Mouse (Mus musculus) midbrain, postnatal 0 days (tissue): ENCODE measurements around the gene Cacna2d4. TPM values are rescaled to one million over a fixed set of nuclear protein-coding genes. Genes with fewer than 3 reads are reported as not detected.

ENCODE experiments used
- ATAC-seq: fragments of 200-750 bp; cut with Nextera tagmentation; 2 replicates; pipeline ENCODE4 v1.8.0; 2017; ENCODE audit warnings: moderate number of reproducible peaks, mild to moderate bottlenecking, moderate TSS enrichment, moderate library complexity; ENCODE audit not compliant: low FRiP score
- DNase-seq: peaks from one replicate; pipeline ENCODE4 v3.0.0-alpha.2; 2015; ENCODE audit warnings: low spot score
- H3K27ac ChIP-seq: fragments of 300-500 bp; sonication (generic); 2 replicates; pipeline ENCODE4 v1.5.1; 2014; ENCODE audit warnings: low read depth, mild to moderate bottlenecking, low read length, mixed read lengths
- H3K27me3 ChIP-seq: fragments of 300-500 bp; sonication (generic); 2 replicates; pipeline ENCODE4 v1.6.1; 2014; ENCODE audit warnings: low read length, control low read depth, mixed read lengths; ENCODE audit not compliant: insufficient read depth
- H3K36me3 ChIP-seq: fragments of 300-500 bp; sonication (generic); 2 replicates; pipeline ENCODE4 v1.6.1; 2014; ENCODE audit warnings: low read length, control low read depth, mixed read lengths; ENCODE audit not compliant: insufficient read depth
- H3K4me1 ChIP-seq: fragments of 300-500 bp; sonication (generic); 2 replicates; pipeline ENCODE4 v1.6.1; 2014; ENCODE audit warnings: mild to moderate bottlenecking, control low read depth, antibody characterized with exemption, low read length, mixed read lengths; ENCODE audit not compliant: insufficient read depth
- H3K4me2 ChIP-seq: fragments of 300-500 bp; sonication (generic); 2 replicates; pipeline ENCODE4 v1.6.1; 2014; ENCODE audit warnings: low read depth, mild to moderate bottlenecking, low read length, mixed read lengths; ENCODE audit not compliant: poor library complexity, severe bottlenecking
- H3K4me3 ChIP-seq: fragments of 300-500 bp; sonication (generic); 2 replicates; pipeline ENCODE4 v1.5.1; 2014; ENCODE audit warnings: low read depth, mild to moderate bottlenecking, low read length, moderate library complexity
- H3K9ac ChIP-seq: fragments of 300-500 bp; sonication (generic); replicated peaks from 2 replicates; pipeline ENCODE4 v1.6.1; 2014; ENCODE audit warnings: mild to moderate bottlenecking, low read length, moderate library complexity, mixed read lengths; ENCODE audit not compliant: poor library complexity, severe bottlenecking
- H3K9me3 ChIP-seq: fragments of 300-500 bp; sonication (generic); 2 replicates; pipeline ENCODE4 v1.6.1; 2016; ENCODE audit warnings: low read length, control low read depth
- CTCF ChIP-seq: IDR thresholded peaks from 2 replicates; pipeline ENCODE4 v1.5.1; 2016; ENCODE audit warnings: antibody characterized with exemption, mild to moderate bottlenecking
- WGBS: fragments of 180-500 bp; shearing (Covaris S2); extraction: QIAGEN DNeasy Blood & Tissue Kit; methylation state at CpG from one replicate; pipeline ENCODE4 v1.1.7; 2014; 5-methylcytosine and 5-hydroxymethylcytosine counted together
- polyA plus RNA-seq: library from polyadenylated mRNA; unstranded; fragments of >200 nt; fragmentation: Nextera tagmentation; extraction: Ambion mirVana; gene quantifications from 2 replicates; pipeline ENCODE4 v1.2.1, GENCODE M21; 2015
- total RNA-seq: library from RNA; depleted of rRNA; stranded (reverse); fragments of >200 nt; gene quantifications from 2 replicates; pipeline ENCODE4 v1.2.3, GENCODE M21; 2014

Cacna2d4 gene
- total and polyA plus RNA-seq, 2 experiments from 2014 or later, result 0.74 to 0.77 TPM

GRCm38 (mm10) chr6:119237427-119237989, 1.2 kb downstream of the Cacna2d4 start:
- H3K9me3 ChIP-seq, result no peaks in the 10 kb centered on the region
- ATAC-seq (peak; percentile 87), DNase-seq (peak; percentile 91)
- 43% methylated on average over 8 of the region's 8 CpGs for WGBS
- 0 out of 2 replicates have a peak overlapping the region, but pooled peaks have one; percentile 13 for H3K9ac ChIP-seq
- no peak overlapping the region for H3K4me2 ChIP-seq
- no peaks in the 10 kb centered on the region for H3K36me3 ChIP-seq
- no peak overlapping the region for H3K4me3 ChIP-seq
- peak overlapping the region; percentile 57; the same call in 1 of the 2 replicates for H3K27ac ChIP-seq
- TF ChIP-seq CTCF, result peak; percentile 23
- 0 out of 2 replicates have a peak, but pooled peaks cover 4% of the 10 kb centered on the region for H3K4me1 ChIP-seq
- H3K27me3 ChIP-seq, result no peaks in the 10 kb centered on the region

DNA sequence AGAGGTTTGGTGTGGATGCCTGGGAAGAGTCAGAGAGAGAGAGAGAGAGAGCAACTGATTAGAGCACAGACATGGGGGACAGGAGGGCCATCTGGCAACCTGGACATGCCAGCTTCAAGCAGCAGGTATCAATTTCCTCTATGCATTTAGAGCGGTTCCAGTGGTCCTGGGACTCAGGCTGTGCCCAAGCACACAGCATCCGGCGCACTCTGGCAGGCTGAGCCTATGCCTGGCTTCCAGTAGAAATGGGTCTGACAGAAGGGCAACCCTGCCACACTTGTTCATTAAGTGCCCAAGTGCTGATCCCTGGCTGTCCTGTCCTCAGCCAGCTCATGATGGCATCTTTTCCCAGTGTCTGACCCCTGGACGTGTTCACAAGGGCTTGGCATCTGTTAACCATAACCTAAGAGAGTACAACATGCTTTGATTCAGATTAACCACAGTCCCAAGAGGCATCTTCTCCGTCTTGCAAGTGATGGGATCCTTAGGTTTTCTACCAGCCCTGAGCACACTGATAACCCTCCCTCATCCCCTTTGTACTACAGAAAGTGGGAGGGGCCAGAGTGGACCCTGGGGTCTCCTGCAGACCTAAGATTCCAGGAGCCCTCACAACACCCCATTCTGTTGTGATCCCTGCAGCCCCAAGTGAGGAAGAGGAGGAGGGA, 3.1 kb downstream of the Cacna2d4 start:
- no peak overlapping the region for H3K4me3 ChIP-seq
- no peak overlapping the region for H3K9ac ChIP-seq
- DNase-seq, result peak; percentile 32
- H3K36me3 ChIP-seq, result no peaks in the 10 kb centered on the region
- no peak for TF ChIP-seq CTCF
- 85% methylated on average over 5 of the region's 5 CpGs for WGBS
- no peaks in the 10 kb centered on the region for H3K27me3 ChIP-seq
- H3K4me1 ChIP-seq, result 0 out of 2 replicates have a peak, but pooled peaks cover 4% of the 10 kb centered on the region
- no peak for ATAC-seq
- no peaks in the 10 kb centered on the region for H3K9me3 ChIP-seq
- no peak overlapping the region for H3K4me2 ChIP-seq
- H3K27ac ChIP-seq, result no peak overlapping the region

DNA sequence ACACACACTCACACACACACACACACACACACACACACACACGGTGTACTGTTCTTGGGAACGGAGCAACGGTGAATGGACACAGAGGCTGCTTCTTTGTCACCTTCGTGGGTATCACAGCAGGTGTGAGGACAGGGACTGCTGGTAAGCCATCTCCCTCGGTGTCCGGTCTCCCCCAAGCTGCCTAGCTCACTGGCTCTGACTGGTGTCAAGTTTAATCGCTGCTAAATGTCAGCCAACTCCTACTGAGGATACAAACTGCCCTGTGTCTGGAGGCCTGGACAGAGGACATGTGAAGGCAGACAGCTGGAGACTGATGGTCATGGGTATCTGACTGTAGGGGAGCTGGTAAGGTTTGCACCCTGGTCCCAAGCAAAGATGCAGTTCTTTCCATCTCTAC, 3.9 kb downstream of the Cacna2d4 start:
- no peak for ATAC-seq

DNA sequence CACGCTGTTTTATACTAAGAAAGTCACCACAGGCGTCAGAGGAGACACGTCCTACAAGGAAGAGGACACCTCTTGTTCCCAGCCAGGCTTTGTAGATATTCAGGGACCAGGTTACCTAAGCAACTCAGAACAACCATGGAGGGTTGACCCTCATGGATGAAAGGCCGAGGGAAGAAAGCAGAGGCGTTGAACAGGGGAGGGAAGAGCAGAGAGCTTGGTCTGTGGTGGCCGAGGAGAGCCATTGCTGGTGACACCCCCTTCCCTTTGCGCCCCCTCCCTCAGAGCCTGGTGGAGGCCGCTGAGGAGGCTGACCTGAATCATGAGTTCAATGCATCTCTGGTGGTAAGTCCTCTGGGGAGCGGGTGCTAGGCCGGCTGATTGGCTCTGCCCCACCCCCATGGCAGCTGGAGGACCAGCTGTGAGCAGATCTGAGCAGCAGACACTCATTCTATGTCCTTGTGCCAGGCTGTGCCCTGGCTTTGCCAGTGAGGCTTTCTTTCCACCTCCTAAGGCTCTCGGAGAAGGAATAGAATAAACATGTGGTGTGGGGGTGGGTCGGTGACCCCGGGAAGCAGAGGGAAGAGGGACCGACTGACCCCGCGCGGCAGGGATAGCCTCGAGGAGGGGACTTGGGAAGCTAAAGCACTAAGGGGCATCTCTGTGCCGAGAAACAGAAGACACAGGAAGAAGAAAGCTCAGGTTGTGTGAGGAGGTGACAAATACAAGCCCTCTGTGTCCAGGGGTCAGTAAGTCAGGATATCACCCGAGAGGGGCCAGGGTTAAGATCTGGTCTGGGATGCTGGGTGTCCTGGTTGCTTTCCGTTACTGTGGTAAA, 4.8 kb downstream of the Cacna2d4 start:
- H3K36me3 ChIP-seq, result no peaks in the 10 kb centered on the region
- 0 out of 2 replicates have a peak, but pooled peaks cover 4% of the 10 kb centered on the region for H3K4me1 ChIP-seq
- no peak for TF ChIP-seq CTCF
- no peak; the same call in 1 of the 2 replicates for ATAC-seq
- no peak overlapping the region for H3K9ac ChIP-seq
- no peak overlapping the region for H3K4me2 ChIP-seq
- peaks cover 1% of the 10 kb centered on the region; the same call in 1 of the 2 replicates for H3K9me3 ChIP-seq
- no peak overlapping the region for H3K4me3 ChIP-seq
- WGBS, result 68% methylated on average over 21 of the region's 21 CpGs
- no peaks in the 10 kb centered on the region for H3K27me3 ChIP-seq
- H3K27ac ChIP-seq, result no peak overlapping the region
- peak; percentile 52 for DNase-seq

More for the DNA sequence above, 3.9 kb downstream of the Cacna2d4 start:
- Histone ChIP-seq H3K4me3 (no peak overlapping the region), H3K36me3 (no peaks in the 10 kb centered on the region), H3K9me3 (no peaks in the 10 kb centered on the region), H3K9ac (no peak overlapping the region), H3K4me1 (0 out of 2 replicates have a peak, but pooled peaks cover 4% of the 10 kb centered on the region), H3K27ac (no peak overlapping the region), H3K4me2 (no peak overlapping the region), H3K27me3 (no peaks in the 10 kb centered on the region)
- no peak for DNase-seq
- TF ChIP-seq CTCF, result no peak
- WGBS, result 80% methylated on average over 7 of the region's 7 CpGs

DNA sequence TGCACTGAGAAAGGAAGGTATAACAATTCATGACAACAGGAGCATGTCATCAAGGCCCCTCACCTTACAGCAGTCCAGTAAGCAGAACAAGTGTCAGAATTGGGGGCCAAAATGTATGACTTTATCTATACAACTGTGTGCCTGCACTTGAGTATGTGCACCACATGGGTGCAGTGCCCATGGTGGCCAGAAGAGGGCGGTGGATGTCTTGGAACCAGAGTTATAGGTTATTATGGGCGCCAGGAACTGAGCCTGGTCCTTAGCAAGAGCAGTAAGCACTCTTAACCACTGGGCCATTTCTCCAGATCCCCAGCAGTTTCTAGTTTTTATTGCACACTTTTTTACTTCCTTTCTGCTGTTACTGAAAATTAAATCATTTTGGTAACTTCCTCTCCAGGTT, 9.8 kb downstream of the Cacna2d4 start:
- DNase-seq, result no peak
- peaks cover 5% of the 10 kb centered on the region; the same call in 1 of the 2 replicates for H3K9me3 ChIP-seq
- no peak overlapping the region for H3K4me2 ChIP-seq
- no peaks in the 10 kb centered on the region for H3K36me3 ChIP-seq
- TF ChIP-seq CTCF, result peak; percentile 38
- ATAC-seq, result no peak
- no peak overlapping the region for H3K9ac ChIP-seq
- 52% methylated on average over 2 of the region's 2 CpGs for WGBS
- H3K27me3 ChIP-seq, result no peaks in the 10 kb centered on the region
- no peak overlapping the region for H3K27ac ChIP-seq
- H3K4me3 ChIP-seq, result no peak overlapping the region
- H3K4me1 ChIP-seq, result 0 out of 2 replicates have a peak, but pooled peaks cover 3% of the 10 kb centered on the region
